Mouse (Mus musculus) spleen, postnatal 4 days (tissue): ENCODE data around the gene Hic1.

Experiments
- DNase-seq, 2 experiments: peaks; one replicate each; pipeline ENCODE4 v3.0.0; 2022; ENCODE audit warnings: low spot score in 2 of 2

Hic1 gene

DNA sequence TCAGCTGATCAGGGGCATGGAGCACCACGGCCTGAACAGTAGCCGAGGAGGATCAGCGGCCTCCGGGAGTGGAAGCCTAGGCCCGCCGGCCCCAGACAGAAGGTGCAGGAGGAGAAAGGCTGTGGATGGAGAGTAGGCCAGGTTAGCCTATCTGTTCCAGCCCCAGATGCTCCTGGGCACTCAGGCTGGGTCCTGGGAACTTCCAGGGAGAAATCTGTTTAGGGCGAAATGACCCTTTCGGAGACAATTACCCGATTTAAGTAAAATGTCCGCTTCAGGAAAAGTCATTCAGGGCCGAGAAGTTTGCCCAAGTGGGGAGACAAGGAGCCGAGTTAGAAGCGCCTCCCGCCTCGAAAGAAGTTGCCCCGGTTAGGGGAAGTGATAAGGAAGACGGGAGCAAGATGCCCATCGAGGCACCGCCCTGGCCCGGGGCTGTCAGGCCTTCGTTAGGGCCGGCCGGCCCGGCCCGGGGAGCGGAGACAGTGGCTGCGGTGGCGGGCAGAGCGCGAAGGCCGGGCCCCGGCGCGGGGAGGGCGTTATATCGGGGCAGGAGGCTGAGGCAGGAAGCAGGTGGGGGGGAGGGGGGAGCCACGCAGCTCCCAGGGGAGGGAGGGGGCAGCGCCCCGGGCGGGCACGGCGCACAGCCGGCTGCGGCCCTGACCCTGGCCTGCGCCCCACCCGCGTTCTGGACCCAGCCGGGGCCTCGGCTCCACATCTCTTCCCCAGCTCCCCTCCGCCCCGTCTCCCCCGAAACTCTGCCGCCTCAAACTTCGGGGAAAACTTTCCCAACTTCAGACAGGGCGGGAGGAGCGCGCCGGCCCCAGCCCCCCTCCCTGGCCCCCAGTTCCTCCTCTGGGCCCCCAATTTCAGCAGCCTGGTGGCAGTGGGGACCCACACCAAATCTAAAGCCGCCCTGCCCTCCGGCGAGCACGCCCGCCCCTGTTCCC, 1.4 kb downstream of the Hic1 start:
- no peak for DNase-seq

DNA sequence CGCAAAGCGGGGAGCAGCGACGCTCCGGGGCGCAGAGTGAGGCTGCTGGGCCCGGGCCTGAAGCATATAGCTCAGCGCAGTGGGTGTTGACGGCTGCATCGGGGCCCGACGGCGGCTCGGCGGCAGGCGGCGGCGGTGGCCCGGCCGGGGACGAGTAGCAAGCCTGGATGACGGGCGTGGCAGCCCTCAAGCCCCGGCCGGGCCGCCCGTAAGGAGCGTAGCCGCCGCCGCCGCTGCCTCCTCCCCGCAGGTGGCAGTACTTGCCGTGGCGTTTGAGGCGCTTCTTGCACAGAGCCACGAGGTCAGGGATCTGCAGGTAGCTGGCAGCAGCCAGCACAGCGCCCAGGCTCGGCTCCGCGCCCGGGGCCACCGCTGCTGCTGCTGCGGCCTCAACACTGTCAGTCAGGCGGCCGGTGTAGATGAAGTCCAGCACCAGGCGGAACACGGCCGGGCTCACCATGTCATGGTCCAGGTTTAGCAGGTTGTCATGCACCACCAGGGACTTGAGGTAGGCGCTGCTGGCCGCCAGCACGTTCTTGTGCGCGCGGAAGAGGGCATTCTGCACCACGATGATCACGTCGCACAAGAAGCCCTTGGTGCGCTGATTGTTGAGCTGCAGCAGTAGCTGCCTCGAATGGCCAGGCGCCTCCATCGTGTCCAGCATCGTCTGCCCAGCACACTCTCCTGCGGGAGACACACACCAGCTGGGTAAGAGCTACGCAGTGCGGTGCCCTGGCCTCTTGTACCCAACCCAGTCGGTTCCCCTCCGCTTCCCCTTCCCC, 2.3 kb downstream of the Hic1 start:
- DNase-seq: peak; percentile 39 to 77

DNA sequence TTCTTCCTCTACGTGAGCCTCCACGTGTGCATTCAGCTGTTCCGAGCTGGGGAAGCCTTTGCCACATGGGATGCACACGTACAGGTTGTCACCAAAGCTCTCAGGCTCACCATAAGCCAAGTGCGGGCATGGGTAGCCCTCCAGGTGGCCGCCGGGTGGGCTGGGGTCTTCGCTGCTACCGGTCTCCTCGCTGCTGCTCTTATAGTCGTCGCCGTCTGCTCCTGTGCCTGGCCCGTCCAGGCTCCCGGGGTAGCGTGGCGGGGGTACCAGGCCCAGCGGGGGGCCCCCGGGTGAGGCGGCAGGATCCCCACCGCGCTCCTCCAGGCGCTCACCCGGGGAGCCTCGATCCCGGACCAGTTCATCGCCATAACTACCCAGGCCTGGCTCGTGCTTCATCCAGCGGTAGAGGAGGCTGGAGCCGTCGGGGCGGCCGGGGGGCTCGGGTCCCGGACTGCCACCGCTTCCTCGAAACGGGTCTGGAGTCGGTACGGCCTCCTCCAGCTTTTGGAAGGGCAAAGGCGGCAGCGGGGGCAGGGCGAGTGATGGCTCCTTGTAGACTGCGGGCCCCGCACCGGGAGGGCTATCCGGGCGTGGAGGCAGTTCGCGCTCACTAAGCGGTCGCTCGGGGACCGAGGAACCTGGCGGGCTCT, 3.0 kb downstream of the Hic1 start:
- DNase-seq: no peak

DNA sequence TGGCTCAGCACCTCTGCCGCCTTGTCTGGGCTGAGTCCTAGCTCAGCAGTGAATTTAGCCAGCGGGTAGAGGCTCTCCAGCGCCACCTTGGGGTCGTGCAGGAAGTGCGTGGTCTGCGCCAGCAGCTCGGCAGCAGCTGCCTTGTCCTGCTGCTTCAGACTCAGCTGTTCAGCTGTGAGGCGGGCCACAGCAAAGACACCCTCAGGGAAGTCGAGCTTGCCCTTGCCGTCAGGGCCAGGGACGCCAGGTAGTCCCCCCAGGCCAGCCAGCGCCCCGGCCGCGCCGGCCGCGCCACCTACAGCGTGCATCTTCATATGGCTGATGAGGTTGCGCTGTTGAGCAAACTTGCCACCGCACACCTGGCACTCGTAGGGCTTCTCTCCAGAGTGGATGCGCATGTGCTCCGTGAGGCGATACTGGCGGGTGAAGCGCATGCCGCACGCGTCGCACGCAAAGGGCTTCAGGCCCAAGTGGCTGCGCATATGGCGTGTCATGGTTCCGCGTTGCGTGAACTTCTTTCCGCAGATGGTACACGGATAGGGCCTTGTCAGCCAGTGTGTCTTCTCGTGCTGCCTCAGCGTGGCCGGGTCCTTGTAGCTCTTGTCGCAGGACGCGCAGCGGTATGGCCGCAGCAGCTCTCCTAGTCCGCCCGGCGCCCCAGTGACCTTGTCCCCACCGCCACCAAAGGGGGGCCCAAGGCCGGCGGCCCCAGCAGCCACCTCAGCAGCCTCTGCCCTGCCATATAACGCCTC, 3.7 kb downstream of the Hic1 start:
- peak; percentile 79 to 93 for DNase-seq

DNA sequence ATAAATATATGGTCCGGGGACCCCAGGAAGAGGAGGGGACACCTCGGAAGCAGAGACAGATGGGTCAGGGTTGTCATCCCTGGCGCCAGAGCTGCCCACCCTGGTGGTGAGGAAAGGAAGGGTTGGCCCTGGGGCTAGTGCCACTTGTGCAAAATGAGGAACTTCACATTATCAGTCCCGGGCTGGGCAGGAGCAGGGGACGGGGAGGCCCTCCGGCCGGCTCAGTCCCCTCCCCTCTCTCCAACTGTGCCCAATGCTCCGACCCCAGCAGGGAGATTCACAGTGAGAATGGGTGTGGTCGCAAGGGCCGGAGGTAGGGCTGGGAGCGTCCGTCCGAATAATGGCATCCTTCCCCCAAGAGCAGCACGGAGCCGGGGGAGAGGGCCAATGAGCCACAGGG, 4.6 kb downstream of the Hic1 start:
- no peak for DNase-seq

DNA sequence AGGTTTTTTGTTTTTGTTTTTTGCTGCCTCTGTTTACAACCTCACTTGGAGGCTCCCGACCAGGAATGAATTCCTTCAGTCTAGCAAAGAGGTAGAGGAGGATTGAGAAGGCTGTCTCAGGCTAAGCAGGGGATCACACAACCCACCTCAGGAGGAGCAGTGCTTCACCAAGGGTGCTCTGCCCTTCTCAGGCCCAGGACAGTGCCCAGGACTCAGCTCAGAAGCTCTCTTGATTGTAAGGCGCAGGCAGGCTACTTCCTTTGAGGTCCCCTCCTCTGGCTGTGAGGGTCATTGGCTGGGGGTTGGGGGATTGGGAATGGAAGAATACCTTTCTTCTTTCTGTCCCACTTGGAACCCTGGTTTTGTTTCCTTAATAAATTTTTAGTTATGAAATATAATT, 5.3 kb downstream of the Hic1 start:
- DNase-seq: no peak

DNA sequence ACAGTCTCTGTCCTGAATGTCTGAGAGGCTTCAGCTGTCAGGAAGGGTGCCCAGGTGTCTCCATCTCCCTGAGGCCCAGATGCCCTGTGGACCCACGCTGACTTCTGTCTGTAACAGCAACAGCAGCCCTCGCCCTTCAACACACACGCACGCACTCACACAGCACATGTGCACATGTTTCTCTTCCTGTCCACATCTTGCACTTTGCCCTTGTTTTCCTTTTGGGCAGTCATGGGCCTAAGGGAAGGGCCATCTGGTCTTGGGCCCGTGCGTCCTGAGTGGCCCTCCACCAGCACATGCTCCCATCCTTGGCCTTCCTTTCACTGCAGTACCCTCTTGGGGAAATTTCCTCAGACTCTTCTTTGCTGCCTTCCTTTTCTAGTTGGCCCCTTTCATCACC, 5.9 kb downstream of the Hic1 start:
- no peak for DNase-seq

DNA sequence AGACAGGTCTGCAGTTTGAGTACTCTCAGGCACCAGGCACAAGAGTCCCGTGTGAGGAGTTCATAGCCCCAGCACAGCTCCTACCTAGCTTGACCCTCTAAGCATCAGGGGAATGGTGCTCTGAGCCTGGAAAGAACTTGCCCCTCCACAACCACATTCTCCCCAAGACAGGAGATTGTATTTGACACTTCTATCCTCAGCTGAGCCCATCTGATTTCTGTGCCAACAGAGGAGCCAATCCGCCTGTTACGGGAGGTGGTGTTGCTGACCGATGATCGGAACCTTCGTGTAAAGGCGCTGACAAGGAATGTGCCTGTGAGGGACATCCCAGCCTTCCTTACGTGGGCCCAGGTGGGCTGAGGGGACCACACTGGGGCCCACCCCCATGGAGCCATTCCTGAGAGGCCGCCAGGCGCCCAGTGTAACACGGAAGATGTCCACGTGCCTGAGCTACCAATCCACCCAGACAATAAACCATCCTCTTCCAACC, 6.7 kb downstream of the Hic1 start:
- no peak for DNase-seq

DNA sequence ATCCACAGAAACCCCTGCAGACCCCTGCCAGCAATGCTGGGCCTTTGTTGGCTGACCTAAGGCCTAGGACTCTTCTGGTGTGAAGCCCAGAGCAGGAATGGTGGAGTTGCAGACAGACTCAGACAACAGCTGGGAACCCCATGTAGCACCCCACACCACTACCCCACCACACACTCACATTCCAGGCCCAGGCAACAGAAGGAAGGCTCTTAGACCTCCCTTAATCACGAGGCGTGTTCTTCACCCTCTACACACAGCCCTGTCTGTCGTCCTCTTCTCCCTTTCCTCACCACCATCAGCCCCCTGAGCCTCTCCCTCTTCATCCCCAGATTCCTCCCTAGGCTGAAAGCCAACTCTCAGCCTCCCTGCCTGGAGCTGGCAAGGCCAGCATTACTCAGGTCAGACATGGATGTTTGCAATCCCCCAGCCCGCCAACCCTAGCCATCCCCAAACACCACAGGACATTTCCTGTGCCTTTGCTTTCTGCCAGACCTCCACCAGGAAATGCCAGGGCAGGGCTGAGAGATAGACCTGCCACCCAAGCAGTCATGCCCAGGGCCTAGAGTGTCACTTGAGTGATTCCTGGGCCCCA, 7.8 kb downstream of the Hic1 start:
- DNase-seq: no peak

DNA sequence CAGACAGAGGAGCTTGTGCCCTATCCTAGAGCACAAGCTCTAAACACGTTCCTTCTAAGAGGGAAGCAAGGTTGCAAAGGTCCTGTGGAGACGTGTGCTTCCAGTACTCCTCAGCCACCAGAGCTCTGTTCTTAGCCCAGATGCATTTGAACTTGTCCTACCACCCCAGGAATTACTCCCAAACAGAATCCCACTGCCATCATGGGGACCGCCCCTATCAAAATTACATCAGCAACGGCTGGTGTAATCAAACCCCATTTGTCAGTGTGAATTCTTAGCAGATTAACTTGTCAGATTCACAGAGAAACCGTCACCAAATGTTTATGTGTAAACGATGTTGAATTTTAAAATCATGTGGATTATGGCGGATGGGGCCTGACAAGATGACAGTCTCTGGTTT, 8.4 kb downstream of the Hic1 start:
- no peak for DNase-seq

DNA sequence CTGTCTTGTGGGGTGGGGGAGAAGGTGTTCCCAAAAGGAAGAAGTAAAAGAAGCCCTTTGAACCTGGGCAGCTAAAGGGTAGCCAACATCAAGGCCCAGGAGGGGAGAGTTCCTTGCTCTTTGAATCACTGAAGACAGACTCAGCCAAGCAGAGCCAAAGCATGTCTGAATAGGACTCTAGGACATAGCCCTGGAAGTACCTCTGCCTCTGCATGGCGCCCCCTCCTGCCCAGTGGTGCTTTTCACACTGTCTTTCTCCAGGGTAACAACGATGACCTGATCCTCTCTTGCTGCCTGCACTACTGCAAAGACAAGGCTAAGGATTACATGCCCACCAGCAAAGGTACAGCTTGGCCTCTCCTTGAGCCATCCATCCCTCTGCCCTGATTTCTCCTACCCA, 9.8 kb downstream of the Hic1 start:
- DNase-seq: no peak

DNA sequence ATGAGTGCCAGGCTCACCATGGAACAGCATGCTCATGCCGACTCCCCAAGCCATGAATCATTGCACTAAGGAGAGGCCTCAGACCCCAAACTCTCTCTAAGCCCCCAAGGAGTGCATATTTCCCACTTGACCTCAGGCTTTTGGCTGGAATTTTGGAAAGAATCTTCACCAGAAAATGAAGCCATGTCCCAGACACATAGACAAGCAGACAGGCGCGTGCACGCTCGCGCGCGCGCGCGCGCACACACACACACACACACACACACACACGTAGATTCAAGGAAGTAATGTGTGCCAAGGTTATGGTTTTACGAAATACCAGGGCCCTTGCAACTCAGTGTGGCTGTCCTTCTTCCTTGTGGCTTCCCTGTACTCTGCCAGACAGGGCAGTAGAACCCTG, 10.9 kb downstream of the Hic1 start:
- no peak for DNase-seq

DNA sequence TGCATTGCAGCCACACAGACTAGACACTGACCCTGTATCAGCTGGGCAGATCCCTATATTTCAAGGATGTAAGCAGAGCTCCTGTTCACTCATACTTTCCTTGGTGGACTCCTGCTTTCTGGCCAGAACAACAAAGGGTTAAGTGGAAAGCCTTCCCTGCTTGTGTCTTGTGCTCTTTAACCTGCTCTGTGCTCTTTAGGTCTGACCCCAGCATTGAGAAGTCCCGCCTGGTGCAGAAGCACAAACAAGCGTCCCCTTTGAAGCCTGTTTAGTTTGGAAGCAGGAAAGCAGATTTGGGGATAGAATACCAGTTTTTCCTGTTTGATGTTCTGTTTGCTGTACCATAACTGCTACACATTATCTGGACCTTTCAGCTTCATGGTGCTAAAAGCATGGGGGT, 11.4 kb downstream of the Hic1 start:
- DNase-seq: no peak

DNA sequence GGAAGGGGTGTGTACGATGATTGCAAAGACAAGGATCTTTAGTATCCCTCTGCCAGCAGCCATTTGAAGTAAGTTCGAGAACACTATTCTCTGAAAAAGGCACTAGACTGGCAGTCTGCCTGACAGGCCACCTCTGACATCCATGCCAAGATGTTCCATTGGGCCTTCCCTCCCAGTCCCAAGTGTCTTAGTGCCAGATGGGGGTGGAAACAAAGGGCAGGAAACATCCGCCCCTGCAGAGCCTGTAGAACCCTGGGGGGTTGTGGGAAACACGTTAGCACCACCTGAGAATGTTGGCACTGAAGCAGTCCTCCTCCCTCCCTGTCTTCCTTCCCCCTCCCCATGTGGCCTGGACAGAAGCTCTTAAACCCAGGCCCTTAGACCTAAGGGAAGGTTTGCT, 12.3 kb downstream of the Hic1 start:
- DNase-seq: no peak

DNA sequence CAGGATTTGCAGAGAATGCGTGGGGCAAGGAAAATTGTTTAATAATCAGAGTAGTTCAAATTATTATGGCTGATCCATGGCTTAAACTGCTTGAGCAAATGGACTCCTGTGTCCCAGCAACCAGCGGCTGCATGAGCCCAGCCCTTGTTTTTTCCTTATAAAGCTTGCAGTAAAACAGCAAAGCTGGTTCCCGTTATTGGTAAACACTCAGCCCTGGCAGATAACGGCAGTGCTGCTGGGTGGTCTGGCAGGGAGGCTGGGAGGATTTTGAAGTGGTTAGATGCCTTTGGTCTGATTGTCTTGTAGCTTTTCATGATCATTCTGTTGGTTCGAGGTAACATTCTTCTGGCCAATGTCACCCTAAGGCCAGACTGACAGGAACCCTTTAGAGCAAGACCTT, 12.9 kb downstream of the Hic1 start:
- no peak for DNase-seq

DNA sequence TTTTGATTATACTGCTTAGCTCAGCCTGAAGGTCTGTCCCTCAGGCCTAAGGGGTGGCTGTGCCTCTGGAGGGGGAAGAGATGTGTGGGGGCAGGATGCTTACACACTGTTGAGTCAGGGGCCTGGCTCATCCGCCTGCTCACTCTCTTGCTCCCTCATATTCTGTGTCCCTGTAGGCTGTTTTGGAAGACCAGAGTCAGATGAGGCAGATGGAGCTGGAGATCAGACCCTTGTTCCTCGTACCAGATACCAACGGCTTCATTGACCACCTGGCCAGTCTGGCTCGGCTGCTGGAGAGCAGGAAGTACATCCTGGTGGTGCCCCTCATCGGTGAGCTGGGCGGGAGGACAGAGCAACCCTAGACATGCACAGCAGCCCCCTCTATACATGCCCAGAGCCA, 13.3 kb downstream of the Hic1 start:
- peak in 1 of 2 experiments; percentile 61 for DNase-seq

DNA sequence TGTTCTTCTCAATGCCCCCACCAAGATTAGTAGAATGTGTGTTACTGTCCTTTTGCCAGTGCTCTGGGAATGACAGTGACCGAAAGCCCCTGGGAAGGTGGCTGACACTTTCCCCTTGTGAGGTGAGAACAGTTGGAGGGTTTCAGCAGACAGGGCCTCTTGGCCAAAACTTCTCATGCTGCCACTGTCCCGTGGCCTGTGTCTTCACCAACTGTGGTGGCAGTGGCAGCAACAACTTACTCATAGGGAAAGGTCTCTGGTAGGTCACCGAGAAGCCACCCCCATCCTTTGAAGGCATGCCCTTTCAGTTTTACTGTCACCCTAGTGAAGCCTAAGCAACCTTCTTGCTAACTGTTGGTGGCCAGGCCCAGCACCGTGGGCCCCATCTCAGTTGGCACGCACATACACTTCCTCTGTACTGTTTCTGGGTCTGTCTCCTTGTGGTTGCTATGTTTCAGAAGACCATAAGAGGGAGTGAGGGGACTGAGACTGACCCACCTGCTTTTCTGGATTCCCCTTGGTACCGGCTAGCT, 15.2 kb downstream of the Hic1 start:
- peak in 1 of 2 experiments; percentile 58 for DNase-seq

DNA sequence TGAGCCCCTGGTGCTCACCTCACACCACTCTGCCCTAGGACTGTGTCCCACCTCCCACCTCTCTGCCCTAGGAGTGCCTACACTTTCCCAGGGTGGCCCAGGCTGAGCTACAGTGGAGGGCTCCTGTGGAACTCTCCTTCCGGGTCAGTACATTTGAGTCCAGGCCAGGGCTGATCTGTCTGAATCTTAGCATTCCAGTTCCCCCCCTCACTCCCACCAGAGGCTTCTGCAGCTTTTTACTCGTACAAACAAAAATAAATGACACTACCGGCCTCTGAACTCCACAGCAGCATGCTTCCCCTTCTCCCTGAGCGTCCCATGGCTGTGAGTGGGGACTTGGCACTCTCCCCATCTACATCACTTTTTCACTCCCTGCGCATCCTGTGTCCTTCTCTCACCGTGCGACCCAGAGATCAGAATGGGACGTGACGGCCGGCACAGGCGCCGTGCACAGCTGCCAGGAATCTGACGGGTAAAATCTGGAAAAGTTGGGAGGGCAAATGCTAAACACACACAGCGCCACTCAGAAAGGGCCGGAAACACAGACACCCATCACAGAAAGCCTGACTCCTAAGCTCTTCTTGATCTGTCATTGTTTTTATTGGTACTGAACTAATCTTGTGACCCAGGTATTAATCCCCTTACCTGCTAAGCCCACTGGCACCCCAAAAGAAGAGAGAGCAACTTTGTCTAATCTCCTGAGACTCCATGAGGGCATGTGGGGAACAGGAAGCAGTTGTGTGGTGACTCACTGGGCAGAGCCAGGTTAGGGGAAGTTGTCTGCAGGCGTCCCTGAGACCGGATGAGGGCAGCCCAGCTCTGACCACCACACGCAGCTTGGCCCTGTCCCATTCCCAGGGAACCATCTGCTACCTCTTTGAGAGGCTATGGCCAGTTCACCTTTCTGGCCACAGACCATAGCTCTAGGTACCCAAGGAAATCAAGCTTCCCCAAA, 16.4 kb downstream of the Hic1 start:
- DNase-seq: peak in 1 of 2 experiments; percentile 68

DNA sequence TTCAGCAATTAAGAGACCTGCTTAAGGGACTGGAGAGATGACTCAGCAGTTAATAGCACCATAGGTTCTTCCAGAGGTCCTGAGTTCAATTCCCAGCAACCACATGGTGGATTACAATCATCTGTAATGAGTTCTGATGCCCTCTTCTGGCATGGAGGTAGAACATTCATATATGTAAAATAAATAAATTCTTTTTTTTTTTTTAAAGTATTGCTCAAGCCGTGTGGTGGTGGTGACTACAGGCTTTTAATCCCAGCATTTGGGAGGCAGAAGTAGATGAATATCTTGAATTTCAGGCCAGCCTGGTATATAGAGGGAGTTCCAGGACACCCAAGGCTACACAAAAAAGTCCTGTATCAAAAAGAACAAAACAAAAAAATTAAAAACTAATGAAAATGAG, 19.0 kb downstream of the Hic1 start:
- DNase-seq: no peak
